Comparison of ENCODE assay signal across 1 mouse cellular context in genomic region chr8:119862390-119862734, GRCm38 (mm10).
TF ChIP-seq lines count a peak whose summit lies in the region.

No protein-coding gene starts in this region.

TF ChIP-seq in MEL, 35 proteins besides CTCF, POLR2A, EP300 and RAD21:
- TF ChIP-seq ELF1 (IDR thresholded peaks at IDR 0.05; ENCODE audit: low read depth, low read length) = no peak
- TF ChIP-seq ZNF384 (IDR thresholded peaks at IDR 0.05; ENCODE audit: low read depth, low read length) = no peak
- TF ChIP-seq TAL1 (IDR thresholded peaks at IDR 0.05; ENCODE audit: low read length) = no peak
- TF ChIP-seq ZKSCAN1 (IDR thresholded peaks at IDR 0.05; ENCODE audit: low read depth, low read length) = no peak
- no peak for TF ChIP-seq SIN3A (IDR thresholded peaks at IDR 0.05; ENCODE audit: low read length)
- TF ChIP-seq BHLHE40 (IDR thresholded peaks at IDR 0.05; ENCODE audit: borderline replicate concordance, low read depth, low read length) = no peak
- TF ChIP-seq CHD2 (IDR thresholded peaks at IDR 0.05; ENCODE audit: low read length) = no peak
- TF ChIP-seq POLR2AphosphoS5 (IDR thresholded peaks at IDR 0.05; ENCODE audit: borderline replicate concordance, low read depth, low read length) = no peak
- no peak for TF ChIP-seq E2F4 (IDR thresholded peaks at IDR 0.05; ENCODE audit: borderline replicate concordance, low read depth, low read length)
- TF ChIP-seq JUND (IDR thresholded peaks at IDR 0.05; ENCODE audit: low read depth, low read length) = no peak
- TF ChIP-seq TBP (IDR thresholded peaks at IDR 0.05; ENCODE audit: low read depth, low read length) = no peak
